Mouse (Mus musculus) erythroblast, embryonic 14.5 days (primary cell): ENCODE results near the gene Atox1.

ENCODE experiments used
- GATA1 ChIP-seq: IDR thresholded peaks from 2 replicates; pipeline ENCODE4 v1.6.1; 2012; ENCODE audit warnings: low read length, inconsistent platforms, mixed read lengths
- TAL1 ChIP-seq: IDR thresholded peaks from 3 replicates; pipeline ENCODE4 v1.6.1; 2012; ENCODE audit warnings: low read length, inconsistent platforms, mixed read lengths

GRCm38 (mm10) chr11:55410502-55410901 lies 50.5 kb downstream of the Atox1 start:
- TF ChIP-seq GATA1 (no peak), TAL1 (no peak)
